ENCODE assay signal across 8 mouse cellular contexts in the genomic region with DNA sequence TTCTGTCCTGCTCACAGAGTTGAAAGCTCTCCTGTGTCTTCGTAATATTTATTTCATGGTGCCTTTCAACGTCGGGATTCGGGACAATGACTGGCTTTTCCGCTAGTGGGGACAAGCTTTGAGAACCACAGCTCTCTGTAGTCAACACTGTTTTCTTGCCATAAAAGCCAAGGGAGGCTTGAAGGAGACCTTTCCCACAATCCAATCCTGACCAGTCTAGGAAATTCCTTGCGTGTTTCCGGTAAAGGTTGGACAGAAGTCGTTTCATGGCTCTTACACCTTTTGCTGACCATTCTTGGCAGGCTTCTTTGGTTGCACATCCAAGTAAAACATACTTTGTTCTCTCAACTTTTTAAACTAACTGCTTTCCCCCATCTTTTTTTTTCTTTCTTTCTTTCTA.
DNase-seq lines count a peak whose midpoint lies in the region; ATAC-seq and TF ChIP-seq lines count a peak whose summit lies in the region.

No protein-coding gene starts in this region.

- H3K4me1 ChIP-seq in liver, adult 2 months (ENCODE audit: control insufficient read depth, insufficient read depth, low read length): peaks cover 6% of the 10 kb centered on the region
- H3K4me1 ChIP-seq in forebrain, embryonic 13.5 days: peaks cover 33% of the 10 kb centered on the region
- H3K4me1 ChIP-seq in kidney, postnatal 0 days (replicated peaks; ENCODE audit: insufficient read depth, low read length): 0 out of 2 replicates have a peak, but pooled peaks cover 2% of the 10 kb centered on the region
- peaks cover 32% of the 10 kb centered on the region for H3K4me1 ChIP-seq in neural tube, embryonic 15.5 days

- ATAC-seq in forebrain, embryonic 13.5 days: no peak
- no peak for ATAC-seq in kidney, postnatal 0 days (replicated peaks; ENCODE audit: low FRiP score, low read depth)
- ATAC-seq in neural tube, embryonic 15.5 days (ENCODE audit: low FRiP score): no peak
- ATAC-seq in frontal cortex, adult (ENCODE audit: low TSS enrichment): no peak

- H3K4me3 ChIP-seq in liver, adult 2 months (ENCODE audit: insufficient read depth, low read depth, low read length): peak overlapping the region; percentile 97
- peak overlapping the region; percentile 86; the same call in 1 of the 2 replicates for H3K4me3 ChIP-seq in forebrain, embryonic 13.5 days
- H3K4me3 ChIP-seq in kidney, postnatal 0 days (replicated peaks; ENCODE audit: low read depth, low read length): peak overlapping the region; percentile 80
- H3K4me3 ChIP-seq in neural tube, embryonic 15.5 days (replicated peaks): peak overlapping the region; percentile 87

- H3K4me2 ChIP-seq in forebrain, embryonic 13.5 days: peak overlapping the region; percentile 95
- peak overlapping the region; percentile 95 for H3K4me2 ChIP-seq in kidney, postnatal 0 days (ENCODE audit: low read length)
- peak overlapping the region; percentile 72 for H3K4me2 ChIP-seq in neural tube, embryonic 15.5 days

- no peak for TF ChIP-seq POLR2A in liver, adult 2 months (IDR thresholded peaks at IDR 0.05; ENCODE audit: extremely low read depth, insufficient read depth, low read length)

- no peaks in the 10 kb centered on the region for H3K27me3 ChIP-seq in liver, adult 2 months (ENCODE audit: control insufficient read depth, insufficient read depth, low read length)
- no peaks in the 10 kb centered on the region for H3K27me3 ChIP-seq in forebrain, embryonic 13.5 days
- H3K27me3 ChIP-seq in kidney, postnatal 0 days (ENCODE audit: insufficient read depth, low read length): no peaks in the 10 kb centered on the region
- no peaks in the 10 kb centered on the region for H3K27me3 ChIP-seq in neural tube, embryonic 15.5 days (replicated peaks)

- no peaks in the 10 kb centered on the region for H3K36me3 ChIP-seq in liver, adult 2 months (ENCODE audit: control insufficient read depth, insufficient read depth, low read length)
- no peaks in the 10 kb centered on the region for H3K36me3 ChIP-seq in forebrain, embryonic 13.5 days (ENCODE audit: poor library complexity, severe bottlenecking)
- no peaks in the 10 kb centered on the region for H3K36me3 ChIP-seq in kidney, postnatal 0 days (ENCODE audit: insufficient read depth, low read length)
- H3K36me3 ChIP-seq in neural tube, embryonic 15.5 days: no peaks in the 10 kb centered on the region

- peak overlapping the region; percentile 95 for H3K9ac ChIP-seq in liver, adult 2 months (ENCODE audit: low read depth, low read length)
- H3K9ac ChIP-seq in forebrain, embryonic 13.5 days: 0 out of 2 replicates have a peak overlapping the region, but pooled peaks have one; percentile 78
- no peak overlapping the region for H3K9ac ChIP-seq in kidney, postnatal 0 days (ENCODE audit: low read depth, low read length)
- H3K9ac ChIP-seq in neural tube, embryonic 15.5 days (replicated peaks): no peak overlapping the region; the same call in 1 of the 2 replicates

- no peaks in the 10 kb centered on the region for H3K9me3 ChIP-seq in forebrain, embryonic 13.5 days (replicated peaks)
- no peaks in the 10 kb centered on the region for H3K9me3 ChIP-seq in kidney, postnatal 0 days (replicated peaks; ENCODE audit: low read length)
- H3K9me3 ChIP-seq in neural tube, embryonic 15.5 days (replicated peaks): no peaks in the 10 kb centered on the region

- peaks cover 8% of the 10 kb centered on the region; the same call in 1 of the 2 replicates for H3K79me2 ChIP-seq in liver, adult 2 months (ENCODE audit: control insufficient read depth, insufficient read depth, low read length)

- 17% methylated on average over 8 of the region's 8 CpGs for WGBS in liver, adult 2 months
- 91% methylated on average over 8 of the region's 8 CpGs for WGBS in forebrain, embryonic 13.5 days
- 59% methylated on average over 8 of the region's 8 CpGs for WGBS in kidney, postnatal 0 days
- 54% methylated on average over 8 of the region's 8 CpGs for WGBS in neural tube, embryonic 15.5 days

- peak; percentile 94 for DNase-seq in liver, adult 2 months (ENCODE audit: extremely low read depth, low read depth, low spot score)
- no peak for DNase-seq in liver
- DNase-seq in kidney, postnatal 0 days (ENCODE audit: low spot score): peak; percentile 63
- no peak for DNase-seq in adrenal gland, adult 8-10 months
- DNase-seq in right cerebral cortex, adult 18-20 months: no peak

- no peak for TF ChIP-seq CTCF in liver, adult 2 months (IDR thresholded peaks at IDR 0.05; ENCODE audit: low read depth, low read length)
- no peak for TF ChIP-seq CTCF in kidney, postnatal 0 days (IDR thresholded peaks at IDR 0.05; ENCODE audit: low read depth)

- peak overlapping the region; percentile 100 for H3K27ac ChIP-seq in liver, adult 2 months (replicated peaks; ENCODE audit: insufficient read depth, low read depth, low read length)
- H3K27ac ChIP-seq in forebrain, embryonic 13.5 days: no peak overlapping the region; the same call in 1 of the 2 replicates
- H3K27ac ChIP-seq in kidney, postnatal 0 days: peak overlapping the region; percentile 96
- peak overlapping the region; percentile 95 for H3K27ac ChIP-seq in neural tube, embryonic 15.5 days (replicated peaks)

Comparison
In these comparisons a context has a peak if more than half of its experiments do, and no peak if none do; other contexts are left out.
1. DNase-seq: peak in liver, adult 2 months (single experiment) and kidney, postnatal 0 days (single experiment); none in liver (single experiment), adrenal gland, adult 8-10 months (single experiment) and right cerebral cortex, adult 18-20 months (single experiment).
2. H3K9ac ChIP-seq: peak in liver, adult 2 months (single experiment) and forebrain, embryonic 13.5 days (single experiment); none in kidney, postnatal 0 days (single experiment) and neural tube, embryonic 15.5 days (single experiment).
3. Peak in every context shown above with its lines, with median percentiles within 50 percentile points of each other: H3K4me3 ChIP-seq and H3K4me2 ChIP-seq.